8 mouse cellular contexts compared by ENCODE assay signal in the genomic region with DNA sequence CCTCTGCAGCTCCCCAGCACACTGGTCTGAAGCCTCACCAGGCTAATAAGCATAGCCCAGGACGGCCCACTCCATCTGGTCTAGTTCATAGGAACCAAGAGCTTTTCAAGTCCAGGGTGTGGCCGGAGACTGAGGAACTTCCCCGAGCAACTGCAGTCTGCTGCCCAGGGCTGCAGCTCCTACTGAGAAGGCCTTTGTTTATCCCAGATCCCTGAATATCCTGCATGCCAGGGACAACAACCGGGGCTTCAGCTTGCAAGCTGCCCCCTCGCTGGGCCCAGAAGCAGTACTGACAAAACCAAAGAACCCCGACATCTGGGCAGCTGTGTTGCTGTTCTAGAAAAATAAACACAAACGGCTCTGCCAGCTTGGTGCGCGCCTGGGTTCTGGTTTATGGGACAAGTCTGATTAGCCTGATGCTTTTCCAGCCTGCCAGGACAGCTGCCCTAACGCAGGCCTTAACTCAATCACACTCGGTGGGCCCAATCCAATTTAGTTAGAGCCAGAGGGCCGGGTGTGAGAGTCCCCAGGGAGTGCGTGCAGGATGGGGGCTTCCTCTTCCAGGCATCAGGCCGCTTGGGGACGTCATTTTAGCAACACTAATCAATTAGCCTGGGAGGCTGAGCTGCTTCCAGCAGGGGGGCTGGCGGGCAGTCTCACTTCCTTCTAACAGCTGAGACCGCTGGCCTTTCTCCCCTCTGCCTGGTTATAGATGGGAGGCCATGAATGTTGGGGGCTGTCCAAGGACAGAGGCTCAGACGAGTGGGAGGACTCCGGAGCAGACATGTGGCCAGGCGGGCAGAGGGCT. TPM values are rescaled to one million over a fixed set of nuclear protein-coding genes. Genes with fewer than 3 reads are reported as not detected.
DNase-seq lines count a peak whose midpoint lies in the region; ATAC-seq lines count a peak whose summit lies in the region.

No protein-coding gene starts in this region.

- peaks cover 48% of the 10 kb centered on the region for H3K4me1 ChIP-seq in heart, embryonic 16.5 days (ENCODE audit: control insufficient read depth, insufficient read depth, low read length)
- H3K4me1 ChIP-seq in midbrain, embryonic 10.5 days: peaks cover 89% of the 10 kb centered on the region

- H3K9ac ChIP-seq in heart, embryonic 16.5 days (ENCODE audit: low read length): peak overlapping the region; percentile 0

- H3K27ac ChIP-seq in heart, embryonic 16.5 days (ENCODE audit: low read length): peak overlapping the region; percentile 72
- peak overlapping the region; percentile 89 for H3K27ac ChIP-seq in midbrain, embryonic 10.5 days (replicated peaks)

- peak; percentile 8 for ATAC-seq in heart, embryonic 16.5 days (replicated peaks; ENCODE audit: extremely low read depth, insufficient read depth, low FRiP score)

- H3K9me3 ChIP-seq in heart, embryonic 16.5 days (replicated peaks; ENCODE audit: control insufficient read depth, low read length): no peaks in the 10 kb centered on the region
- H3K9me3 ChIP-seq in midbrain, embryonic 10.5 days (replicated peaks): no peaks in the 10 kb centered on the region

- H3K4me3 ChIP-seq in heart, embryonic 16.5 days (ENCODE audit: low read length): no peak overlapping the region
- H3K4me3 ChIP-seq in midbrain, embryonic 10.5 days: peak overlapping the region; percentile 51

- DNase-seq in ovary, adult 18-20 months (ENCODE audit: low spot score): peak; percentile 67
- no peak for DNase-seq in ovary, postnatal 14 days (ENCODE audit: low spot score)
- DNase-seq in fibroblast of lung, adult 2 months (ENCODE audit: low read depth): peak; percentile 78
- peak; percentile 85 for DNase-seq in kidney, postnatal 14 days
- peak; percentile 68 for DNase-seq in midbrain, embryonic 10.5 days (ENCODE audit: low spot score)
- peak; percentile 69 for DNase-seq in testis, postnatal 14 days (ENCODE audit: low spot score)
- DNase-seq in frontal cortex, postnatal 14 days (ENCODE audit: low spot score in 2 of 2): no peak

- no peaks in the 10 kb centered on the region for H3K36me3 ChIP-seq in heart, embryonic 16.5 days (ENCODE audit: control insufficient read depth, insufficient read depth)
- H3K36me3 ChIP-seq in midbrain, embryonic 10.5 days: peaks cover 3% of the 10 kb centered on the region; the same call in 1 of the 2 replicates

- H3K4me2 ChIP-seq in heart, embryonic 16.5 days (ENCODE audit: low read depth, low read length): 0 out of 2 replicates have a peak overlapping the region, but pooled peaks have one; percentile 21

- no peaks in the 10 kb centered on the region for H3K27me3 ChIP-seq in heart, embryonic 16.5 days (ENCODE audit: control insufficient read depth, insufficient read depth, low read length)
- peaks cover 5% of the 10 kb centered on the region for H3K27me3 ChIP-seq in midbrain, embryonic 10.5 days (ENCODE audit: low read depth, poor library complexity, severe bottlenecking)

- WGBS in heart, embryonic 16.5 days: 33% methylated on average over 20 of the region's 20 CpGs
- WGBS in midbrain, embryonic 10.5 days: 4% methylated on average over 20 of the region's 20 CpGs

RNA-seq across cellular contexts. Expression of gene Mxra7, which starts 13.6 kb away (rescaled TPM):
- polyA plus RNA-seq in heart, embryonic 16.5 days (2015; fragmentation: Nextera tagmentation; extraction: Ambion mirVana): 14.9 and 17.6 TPM in 2 replicates
- 28.1 and 29.1 TPM in 2 replicates for polyA plus RNA-seq in midbrain, embryonic 10.5 days (2016; fragmentation: Nextera tagmentation; extraction: Ambion mirVana)

RNA-seq across cellular contexts. Expression of gene Mettl23, which starts 28.8 kb away (rescaled TPM):
- 69.8 and 74.8 TPM in 2 replicates for polyA plus RNA-seq in heart, embryonic 16.5 days (2015; fragmentation: Nextera tagmentation; extraction: Ambion mirVana)
- 68.5 and 70.3 TPM in 2 replicates for polyA plus RNA-seq in midbrain, embryonic 10.5 days (2016; fragmentation: Nextera tagmentation; extraction: Ambion mirVana)

RNA-seq across cellular contexts. Expression of gene Jmjd6, which starts 29.0 kb away (rescaled TPM):
- 72.8 and 73.3 TPM in 2 replicates for polyA plus RNA-seq in heart, embryonic 16.5 days (2015; fragmentation: Nextera tagmentation; extraction: Ambion mirVana)
- polyA plus RNA-seq in midbrain, embryonic 10.5 days (2016; fragmentation: Nextera tagmentation; extraction: Ambion mirVana): 92.5 and 102 TPM in 2 replicates

RNA-seq across cellular contexts. Expression of gene Mfsd11, which starts 38.0 kb away (rescaled TPM):
- 30.5 and 39.0 TPM in 2 replicates for polyA plus RNA-seq in heart, embryonic 16.5 days (2015; fragmentation: Nextera tagmentation; extraction: Ambion mirVana)
- polyA plus RNA-seq in midbrain, embryonic 10.5 days (2016; fragmentation: Nextera tagmentation; extraction: Ambion mirVana): 27.9 and 31.7 TPM in 2 replicates

RNA-seq across cellular contexts. Expression of gene Srsf2, which starts 38.6 kb away (rescaled TPM):
- 516 and 543 TPM in 2 replicates for polyA plus RNA-seq in heart, embryonic 16.5 days (2015; fragmentation: Nextera tagmentation; extraction: Ambion mirVana)
- 852 and 895 TPM in 2 replicates for polyA plus RNA-seq in midbrain, embryonic 10.5 days (2016; fragmentation: Nextera tagmentation; extraction: Ambion mirVana)

Comparison
In these comparisons a context has a peak if more than half of its experiments do, and no peak if none do; other contexts are left out.
1. DNase-seq: peak in ovary, adult 18-20 months (single experiment), fibroblast of lung, adult 2 months (single experiment), kidney, postnatal 14 days (single experiment), midbrain, embryonic 10.5 days (single experiment) and testis, postnatal 14 days (single experiment); none in ovary, postnatal 14 days (single experiment) and frontal cortex, postnatal 14 days (0 of 2).